Mouse (Mus musculus) thymus, postnatal 25 days (tissue): ENCODE measurements around the gene Aars2.
A peak's percentile ranks its signal among the peaks of the same experiment; 100 is the strongest.

Experiments used
- DNase-seq: peaks from one replicate; pipeline ENCODE4 v3.0.0; 2022

Gene Aars2

DNA sequence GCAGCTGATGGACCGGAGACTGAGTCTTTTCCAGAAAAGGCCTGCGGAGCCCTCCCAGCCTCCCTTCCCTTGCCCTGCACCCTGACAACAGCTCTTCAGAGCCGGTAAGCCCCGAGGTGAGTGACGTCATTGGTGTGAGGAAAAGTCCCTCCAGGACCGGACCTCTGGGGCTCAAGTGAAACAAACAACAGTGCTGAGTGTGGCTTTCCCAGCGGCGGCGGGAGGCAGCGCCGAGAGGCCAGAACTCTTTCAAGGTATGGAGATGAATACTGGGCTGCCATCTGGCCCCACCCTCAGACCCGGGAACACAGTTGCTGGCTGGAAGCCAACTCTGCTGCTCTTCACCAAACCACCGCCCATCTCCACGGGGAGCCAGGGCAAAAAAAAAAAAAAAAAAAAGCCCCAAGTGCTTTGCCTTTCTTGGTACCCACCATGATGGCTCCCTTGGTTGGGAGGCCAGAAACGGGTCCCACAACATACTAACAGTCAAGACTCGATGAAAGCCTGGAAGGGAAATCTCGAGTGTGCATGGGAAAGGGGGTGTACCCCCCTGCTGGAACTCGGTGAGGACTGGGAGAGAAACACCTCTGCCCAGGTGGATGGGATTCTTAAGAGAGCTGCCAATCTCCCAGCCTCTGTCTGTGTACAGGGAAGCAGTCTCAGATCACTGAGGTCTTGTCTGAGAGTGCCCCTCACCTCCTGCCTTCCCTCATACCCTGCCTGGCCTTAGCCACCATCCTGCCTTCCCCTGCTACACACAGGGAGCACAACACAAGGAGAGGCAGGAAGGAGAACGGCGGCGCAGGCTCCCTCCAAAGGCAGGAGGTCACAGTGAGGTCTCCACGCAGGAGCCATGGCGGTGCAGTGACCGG, 37.6 kb downstream of the Aars2 start:
- no peak for DNase-seq

DNA sequence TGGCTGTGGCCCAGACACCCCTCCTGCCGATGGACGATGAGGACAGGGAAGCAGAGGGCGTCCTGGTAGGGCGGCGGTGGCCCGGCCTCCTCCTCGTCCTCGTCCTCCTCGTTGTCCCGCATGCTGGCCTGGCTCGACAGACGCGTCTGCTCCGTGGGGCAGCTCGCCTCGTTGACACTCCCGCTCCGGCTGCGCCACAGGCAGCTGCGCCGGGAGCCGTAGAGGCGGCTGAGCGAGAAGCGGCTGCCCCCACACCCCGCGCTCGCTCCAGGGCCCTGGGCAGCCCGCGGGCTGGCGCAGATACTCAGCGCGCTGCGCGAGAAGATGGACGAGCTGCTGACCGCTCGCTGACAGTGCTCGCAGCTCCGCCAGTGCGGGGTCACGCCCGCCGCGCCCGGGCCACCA, 38.2 kb downstream of the Aars2 start:
- DNase-seq = no peak

DNA sequence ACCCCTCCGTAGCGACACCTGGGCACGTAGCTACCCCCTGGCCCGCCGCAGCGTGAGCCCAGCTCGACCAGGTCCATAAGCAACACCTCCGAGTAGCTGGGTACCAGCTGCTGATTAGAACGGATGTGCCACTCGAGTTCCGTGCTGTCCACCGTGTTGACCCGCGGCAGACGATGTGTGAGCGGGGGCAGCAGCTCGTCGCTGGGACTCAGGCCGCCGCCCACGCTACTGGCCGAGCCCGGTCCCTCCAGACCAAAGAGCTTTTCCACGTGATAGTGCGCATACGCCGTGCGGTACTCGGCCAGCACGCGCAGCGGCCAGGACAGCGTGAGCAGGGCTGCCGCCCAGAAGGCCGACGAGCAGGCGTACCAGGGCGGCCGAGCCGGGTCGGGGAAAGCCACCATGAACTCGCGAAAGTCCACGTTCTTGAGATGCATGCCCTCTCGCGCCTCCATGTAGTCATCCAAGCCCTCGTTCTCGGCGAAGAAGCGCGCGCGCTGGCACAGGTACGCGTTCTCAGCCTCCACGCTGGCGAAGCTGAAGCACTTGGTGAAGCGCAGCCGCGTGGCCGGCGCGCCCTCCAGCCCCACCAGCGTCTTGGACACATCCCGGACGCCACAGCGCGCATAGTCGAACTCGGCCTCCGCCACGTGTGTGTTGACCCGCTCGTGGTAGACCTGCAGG, 38.8 kb downstream of the Aars2 start:
- DNase-seq = no peak

DNA sequence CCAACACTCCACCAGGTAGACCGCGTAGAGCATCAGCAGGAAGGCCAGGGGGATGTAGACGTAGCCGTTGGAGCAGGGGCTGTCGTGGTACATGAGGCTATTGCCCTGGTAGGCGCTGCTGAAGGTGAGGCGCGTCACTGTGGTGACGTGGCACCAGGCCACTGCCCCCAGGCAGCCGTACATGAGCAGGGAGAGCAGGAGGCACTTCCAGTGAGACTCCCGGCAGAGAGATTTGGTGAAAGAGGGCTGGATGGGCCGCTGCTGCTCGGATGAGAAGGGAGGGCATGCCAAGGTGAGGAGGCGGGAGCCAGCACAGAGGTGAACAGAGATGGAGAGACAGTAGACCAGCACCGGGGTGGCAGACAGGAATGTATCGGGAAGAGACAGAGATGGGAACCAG, 40.3 kb downstream of the Aars2 start:
- no peak for DNase-seq

DNA sequence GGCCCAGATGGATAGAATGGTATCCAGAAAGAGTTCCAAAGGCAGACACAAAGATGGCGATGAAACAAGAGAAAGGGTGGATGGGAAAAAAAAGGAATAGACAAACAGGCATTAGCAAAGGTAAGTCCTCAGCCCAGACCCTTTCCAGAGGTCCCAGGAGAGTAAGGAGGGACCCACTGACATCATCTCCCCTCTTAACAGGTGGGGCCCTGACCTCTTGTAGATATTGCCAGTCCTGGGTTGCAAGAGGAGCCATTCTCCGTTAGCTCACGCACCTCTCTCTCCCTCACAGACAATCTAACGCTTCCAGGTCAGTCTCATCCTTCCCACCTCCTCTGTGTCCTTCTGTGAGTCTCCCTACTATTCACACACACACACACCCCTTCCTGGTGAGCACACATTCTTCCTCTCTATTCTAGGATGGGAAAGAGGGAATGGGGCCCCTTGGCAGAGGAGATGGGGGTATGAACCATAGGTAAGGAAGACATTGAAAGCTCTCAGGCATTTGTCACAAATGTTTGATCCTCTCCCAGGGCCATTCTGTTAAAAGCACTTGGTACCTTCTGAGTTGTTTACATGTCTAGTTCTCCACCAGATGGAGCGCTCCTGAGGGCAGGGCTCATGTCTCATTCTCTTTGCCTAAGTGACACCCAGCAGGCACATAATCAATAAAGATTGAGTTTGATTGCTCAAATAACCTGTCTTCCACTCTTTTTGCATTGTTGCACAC, 41.0 kb downstream of the Aars2 start:
- DNase-seq = no peak

DNA sequence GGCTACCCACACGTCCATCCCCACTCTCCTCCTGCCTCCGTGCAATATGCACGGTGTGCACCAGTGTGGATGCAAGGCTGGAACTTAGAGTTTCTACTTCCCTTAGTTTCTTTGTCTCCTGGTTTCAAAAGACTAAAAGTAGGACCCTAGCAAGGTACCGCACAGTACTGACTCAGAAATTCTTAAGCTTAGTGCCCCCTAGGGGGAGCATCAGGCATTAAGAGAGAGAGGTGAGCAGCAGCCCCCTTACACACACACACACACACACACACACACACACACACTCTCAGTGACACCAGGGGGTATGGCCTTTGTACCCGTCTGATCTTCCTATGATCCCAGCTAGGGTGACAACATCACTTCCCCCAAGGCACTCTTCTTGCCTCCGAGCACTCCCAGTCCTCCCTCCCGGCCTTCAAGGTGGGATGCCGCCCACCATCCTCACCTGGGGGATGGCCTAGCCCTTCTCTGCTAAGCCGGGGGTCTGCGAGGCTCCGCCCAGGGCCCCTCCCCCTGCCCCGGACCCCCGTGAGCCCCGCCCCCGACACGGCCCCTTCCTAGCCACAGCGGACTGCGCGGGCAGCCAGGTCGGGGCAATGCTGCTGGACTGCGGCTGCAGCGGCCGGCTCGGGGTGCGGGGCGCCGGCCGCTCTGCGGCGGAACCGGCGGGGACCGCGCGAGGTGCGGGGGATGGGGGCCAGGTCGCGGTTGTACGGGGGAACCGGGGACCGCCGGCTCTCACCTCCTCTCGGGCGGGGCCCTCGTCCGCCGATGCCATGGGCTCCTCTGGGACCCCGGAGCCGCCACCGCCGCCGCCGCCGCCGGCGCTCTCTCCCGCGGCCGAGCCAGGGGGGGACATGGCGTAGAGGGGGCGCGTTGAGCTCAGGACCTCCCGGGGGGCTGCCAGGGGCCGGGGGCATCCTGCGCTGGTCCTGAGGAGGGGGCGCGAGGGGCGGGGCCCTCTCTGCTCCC, 42.2 kb downstream of the Aars2 start:
- DNase-seq = peak; percentile 65

DNA sequence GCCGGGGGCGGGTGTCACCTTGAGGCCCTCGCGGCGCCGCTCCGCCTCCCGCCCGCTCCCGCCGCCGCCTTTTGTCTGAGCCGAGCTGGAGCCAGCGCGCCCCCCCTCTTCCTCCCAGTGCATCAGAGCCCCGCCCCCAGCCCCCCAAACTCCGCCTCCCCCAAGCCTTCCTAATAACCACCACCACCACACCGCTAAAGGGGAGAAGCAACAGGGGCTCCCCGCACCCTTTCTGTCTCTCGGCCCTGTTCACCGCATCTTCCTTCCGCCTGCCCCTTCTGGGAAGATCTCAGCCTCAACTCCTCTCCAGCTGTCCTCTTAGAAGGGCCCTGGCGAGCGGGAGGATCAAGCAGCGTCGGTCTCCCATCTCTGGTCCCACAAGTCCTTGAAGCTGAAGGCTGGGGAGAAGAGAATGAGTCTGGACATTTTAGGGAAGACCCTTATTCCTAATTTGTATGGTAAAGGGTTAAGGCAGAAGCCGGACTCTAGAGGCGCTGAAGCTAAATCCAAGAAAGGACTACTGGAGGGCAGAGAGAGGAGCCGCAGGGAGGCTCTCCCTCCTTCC, 43.1 kb downstream of the Aars2 start, which contains the start of gene Tmem151b:
Gene Tmem151b, minus strand, starts transcription at position 61 of the 565 bp plus-strand sequence.
- DNase-seq = peak; percentile 62

DNA sequence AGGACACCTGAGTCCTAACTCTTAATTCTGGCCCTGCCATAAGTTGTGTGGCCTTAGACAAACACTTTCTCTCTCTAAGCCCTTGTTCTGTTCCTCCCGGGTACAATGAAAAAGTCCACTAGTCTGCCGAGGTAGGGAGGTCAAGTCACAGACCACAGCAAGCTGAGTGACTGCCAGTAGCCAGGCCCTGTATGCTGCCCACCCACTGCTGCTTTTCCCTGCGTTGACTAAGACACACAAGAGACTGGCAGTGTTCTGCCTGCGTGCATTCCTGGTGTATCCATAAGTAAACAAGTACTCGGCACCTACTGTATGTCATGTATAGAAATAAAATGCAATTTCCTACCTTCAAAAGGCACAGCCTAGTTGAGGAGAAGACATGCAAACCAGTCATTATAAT, 43.6 kb downstream of the Aars2 start:
- no peak for DNase-seq

DNA sequence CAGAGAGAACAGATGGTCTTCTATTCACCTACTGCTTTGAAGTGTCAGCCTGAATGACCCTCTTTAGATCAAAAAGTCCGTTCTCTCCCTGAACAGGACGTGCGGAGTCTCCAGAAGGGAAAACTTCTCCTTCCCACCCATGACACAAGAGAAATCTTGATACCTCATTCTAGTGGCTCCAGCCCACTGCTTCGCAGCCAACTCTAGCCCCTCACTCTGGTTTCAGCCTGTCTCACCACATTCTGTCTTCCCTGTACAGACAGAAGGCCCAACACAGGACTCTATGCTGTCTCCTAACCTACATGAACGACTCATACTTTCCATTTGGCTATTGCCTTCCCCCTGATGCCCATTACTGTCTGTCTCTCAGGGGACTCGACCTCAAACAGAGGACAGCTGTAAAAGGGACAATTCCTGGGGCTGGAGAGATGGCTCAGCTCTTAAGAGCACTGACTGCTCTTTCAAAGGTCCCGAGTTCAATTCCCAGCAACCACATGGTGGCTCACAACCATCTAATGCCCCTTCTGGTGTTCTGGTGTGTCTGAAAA, 44.7 kb downstream of the Aars2 start:
- DNase-seq = no peak

DNA sequence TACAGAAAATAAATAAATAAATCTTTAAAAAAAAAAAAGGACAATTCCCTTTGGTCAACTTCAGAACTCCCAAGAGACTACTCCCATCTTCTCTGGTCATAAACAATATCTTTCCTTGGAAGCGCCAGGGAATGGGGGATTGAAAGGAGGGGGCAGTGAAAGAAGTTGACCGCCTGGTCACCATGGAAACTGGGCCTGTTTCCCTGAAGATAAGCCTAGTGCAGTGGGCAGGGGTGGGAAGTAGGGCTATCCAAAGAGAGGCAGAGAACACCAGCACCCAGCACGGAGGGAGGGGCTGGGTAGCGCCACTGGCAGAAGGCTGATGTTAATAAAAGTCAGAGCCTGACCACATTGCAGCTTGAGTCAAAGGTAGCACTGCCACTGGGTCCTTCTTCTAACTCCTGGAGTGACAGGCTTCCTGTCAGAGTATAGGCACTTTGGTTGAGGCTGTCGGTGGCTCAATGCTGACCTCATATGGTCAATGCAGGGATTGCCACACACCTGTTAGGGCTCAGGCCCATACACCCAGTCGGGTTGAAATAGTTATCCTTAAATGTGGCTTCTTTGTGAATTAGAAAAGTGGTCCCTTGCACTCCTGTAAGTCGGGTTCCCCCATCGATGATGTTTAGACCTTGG, 45.3 kb downstream of the Aars2 start:
- peak; percentile 91 for DNase-seq

DNA sequence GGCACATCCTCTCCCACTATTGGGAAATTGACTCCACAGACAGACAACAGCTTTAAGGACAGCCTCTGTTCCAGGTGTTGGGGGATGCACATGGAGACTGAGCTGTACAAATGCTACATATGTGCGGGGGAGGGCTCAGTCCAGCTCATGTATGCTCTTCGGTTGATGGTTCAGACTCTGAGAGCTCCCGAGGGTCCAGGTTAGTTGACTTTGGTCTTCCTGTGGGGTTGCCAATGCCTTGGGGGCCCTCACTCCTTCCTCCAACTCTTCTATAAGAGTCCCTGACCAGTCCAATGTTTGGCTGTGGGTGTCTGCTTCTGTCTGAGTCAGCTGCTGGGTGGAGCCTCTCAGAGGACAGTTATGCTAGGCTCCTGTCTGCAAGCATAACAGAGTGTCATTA, 46.4 kb downstream of the Aars2 start:
- no peak for DNase-seq

DNA sequence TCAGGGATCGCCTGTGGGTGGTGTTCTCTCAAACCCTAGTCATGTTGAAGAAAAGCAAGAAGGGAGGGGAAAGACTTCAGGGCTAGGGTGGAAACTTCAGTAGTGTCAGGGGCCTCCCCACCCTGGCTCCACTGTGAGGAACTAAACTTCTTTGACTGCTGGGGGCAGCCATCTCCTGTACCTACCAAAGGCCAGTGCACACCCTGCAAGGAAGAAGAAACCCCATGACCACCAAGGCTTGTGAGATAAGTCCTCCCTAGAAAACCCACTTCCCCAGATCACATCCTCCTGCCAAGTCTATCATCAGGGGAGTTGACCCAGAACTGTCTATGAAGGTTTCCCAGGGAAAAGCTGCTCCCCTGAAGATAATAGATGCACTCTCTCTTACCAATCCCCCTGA, 47.8 kb downstream of the Aars2 start:
- DNase-seq = no peak

DNA sequence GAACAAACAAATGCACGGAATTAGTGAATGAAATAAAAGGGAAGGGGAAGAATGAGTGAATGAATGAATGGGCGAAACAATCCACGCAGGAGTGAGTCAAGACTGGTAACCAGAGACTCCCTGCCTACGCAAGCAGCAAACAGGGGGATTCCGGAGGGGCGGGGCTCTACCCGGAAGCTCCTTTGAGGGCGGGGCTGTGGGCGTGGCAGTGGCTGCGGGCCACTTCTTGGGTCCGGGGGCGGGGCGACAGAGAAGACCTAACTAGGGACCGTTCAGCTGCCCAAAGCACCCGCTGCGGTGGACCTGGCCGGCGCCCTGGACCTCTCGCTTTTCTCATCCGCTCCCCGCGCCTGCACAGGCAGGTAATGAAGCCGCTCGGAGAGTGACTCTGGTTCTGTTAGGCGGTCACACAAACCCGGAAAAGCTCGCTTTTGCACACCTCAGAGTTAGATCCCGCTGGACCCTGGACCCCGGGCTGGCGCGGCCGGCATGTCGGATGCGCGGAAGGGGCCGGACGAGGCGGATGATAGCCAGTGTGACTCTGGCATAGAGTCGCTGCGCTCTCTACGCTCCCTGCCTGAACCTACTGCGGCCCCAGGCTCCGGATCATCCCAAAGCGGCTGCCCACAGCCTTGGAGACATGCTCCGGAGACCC, 48.9 kb downstream of the Aars2 start, which contains the start of gene Nfkbie:
Gene Nfkbie, plus strand, starts transcription at position 252 of the 655 bp plus-strand sequence.
- DNase-seq = peak; percentile 99

DNA sequence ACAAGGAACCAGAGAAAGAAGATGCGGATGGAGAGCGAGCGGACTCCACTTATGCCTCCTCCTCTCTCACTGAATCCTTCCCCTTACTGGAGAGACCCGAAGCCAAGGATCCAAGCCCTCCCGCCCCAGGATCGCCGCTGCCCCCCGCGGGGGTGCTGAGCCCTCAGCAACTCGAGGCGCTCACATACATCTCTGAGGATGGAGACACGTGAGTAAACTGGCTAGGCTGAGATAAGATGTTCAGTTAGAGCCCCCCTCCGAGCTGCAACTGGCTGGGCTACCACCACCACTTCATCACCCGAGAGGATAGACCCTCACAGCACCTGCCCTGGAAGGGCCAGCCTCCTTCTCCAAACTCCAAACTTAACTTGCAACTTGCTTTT, 49.5 kb downstream of the Aars2 start:
- DNase-seq = no peak

DNA sequence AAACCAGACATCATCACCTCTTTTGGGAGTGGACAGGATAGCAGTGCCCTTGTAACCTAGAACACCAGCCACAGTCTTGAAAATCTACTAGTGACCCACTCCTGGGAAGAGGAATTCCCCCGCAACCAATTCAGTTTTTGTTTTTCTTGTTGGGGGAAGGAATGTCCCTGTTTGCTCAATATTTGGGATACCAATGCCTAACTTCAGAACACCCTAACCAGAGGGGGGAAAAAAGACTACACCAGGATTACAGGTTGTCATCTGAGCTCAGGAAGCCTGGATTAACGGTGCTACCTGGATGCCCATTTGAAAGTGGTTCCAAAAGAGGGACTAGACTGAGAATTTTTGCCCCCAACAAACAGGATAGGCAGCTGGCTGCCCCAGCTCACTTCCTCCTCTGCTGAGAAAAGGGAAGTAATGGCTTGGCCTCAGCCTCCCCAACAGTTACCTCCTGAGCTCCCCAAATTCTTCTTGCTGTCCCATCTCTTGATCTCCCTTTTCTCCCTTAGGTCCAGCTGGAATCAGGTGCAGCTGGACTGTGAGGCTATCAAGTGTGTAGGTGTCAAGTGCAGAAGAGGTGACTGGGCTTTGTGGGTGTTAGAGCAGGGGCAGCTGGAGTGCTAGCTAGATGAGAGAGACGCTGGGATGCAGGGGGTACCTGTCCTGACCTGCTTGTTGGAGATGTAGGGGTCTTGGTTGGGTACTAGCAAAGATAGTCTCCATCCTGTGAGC, 50.0 kb downstream of the Aars2 start:
- DNase-seq = peak; percentile 48

DNA sequence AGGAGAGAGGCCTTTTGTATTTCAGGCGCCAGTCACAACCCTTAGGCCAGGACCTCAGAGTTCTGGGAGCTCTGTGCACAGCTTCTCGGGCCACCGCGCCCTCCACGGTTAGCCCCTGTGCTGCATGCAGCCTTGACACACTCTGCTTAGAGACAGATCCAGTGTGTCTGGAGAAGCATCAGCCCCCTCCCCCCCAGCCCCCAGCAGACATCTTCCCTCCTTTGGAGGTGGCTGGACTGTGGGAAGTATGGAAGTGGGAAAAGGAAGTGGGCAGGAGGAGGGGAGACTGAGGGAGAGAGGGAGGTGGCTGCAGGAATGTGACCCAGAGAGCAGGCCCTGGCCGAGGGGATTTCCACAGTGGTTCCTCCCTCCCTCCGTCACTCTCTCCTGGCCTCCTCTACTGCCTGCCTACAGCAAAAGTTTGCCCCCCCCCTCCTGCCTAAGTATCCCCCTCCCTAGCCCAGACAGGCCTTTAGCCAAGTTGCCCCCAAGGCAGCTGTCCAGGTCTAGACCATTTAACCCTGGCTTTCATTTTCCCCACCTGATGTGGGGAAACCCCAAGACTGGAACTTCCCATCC, 50.7 kb downstream of the Aars2 start:
- DNase-seq = peak; percentile 56

DNA sequence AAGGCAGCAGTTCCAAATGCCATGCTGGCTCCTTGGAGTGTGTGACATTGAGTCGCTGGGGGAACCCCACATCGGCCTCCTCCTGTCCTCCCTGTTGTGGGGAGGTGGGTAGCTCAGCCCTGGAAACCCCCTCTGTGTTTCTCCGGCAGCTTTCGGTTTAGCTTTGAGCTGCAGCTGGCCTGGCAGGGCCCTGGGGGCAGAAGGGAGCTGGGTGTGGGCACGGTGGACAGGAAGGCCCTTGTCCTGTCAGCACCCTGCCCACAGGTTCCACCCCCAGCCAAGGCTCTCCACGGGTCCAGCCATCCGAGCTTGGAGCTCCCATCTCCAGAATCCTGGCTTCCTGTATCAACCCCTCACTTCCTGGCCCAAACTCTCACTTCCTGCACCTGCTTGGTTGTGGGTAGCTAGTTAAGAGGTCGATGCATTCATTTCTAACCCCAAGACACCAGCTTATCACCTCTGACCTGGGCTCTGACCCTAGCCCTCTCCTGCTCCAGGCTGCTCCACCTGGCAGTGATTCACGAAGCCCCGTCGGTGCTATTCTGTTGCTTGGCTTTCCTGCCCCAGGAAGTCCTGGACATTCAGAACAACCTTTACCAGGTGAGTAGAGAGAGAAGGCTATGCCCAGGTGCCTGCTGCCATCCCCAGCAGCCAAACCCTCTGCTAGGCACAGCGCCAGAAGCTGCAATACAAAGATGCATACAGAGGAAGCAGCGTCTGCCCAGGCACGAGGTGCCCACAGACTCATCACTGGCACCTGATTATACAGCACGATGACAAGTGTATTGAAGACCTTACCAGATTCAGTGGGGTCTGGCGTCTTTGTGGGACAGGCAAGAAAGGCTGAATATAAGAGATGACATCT, 51.6 kb downstream of the Aars2 start:
- peak; percentile 58 for DNase-seq
